Mouse (Mus musculus) central nervous system, embryonic 18 days (tissue): ENCODE results near the gene Cav2. TPM values are rescaled to one million over a fixed set of nuclear protein-coding genes. Genes with fewer than 3 reads are reported as not detected.

Experiments used
- polyA plus RNA-seq: library from polyadenylated mRNA; depleted of rRNA; stranded (reverse); fragments of >200 nt; gene quantifications from 2 replicates; pipeline ENCODE4 v1.2.3, GENCODE M21; 2012; rRNA removed

Cav2 gene
- polyA plus RNA-seq, result 12.3 and 12.5 TPM in 2 replicates

DNA sequence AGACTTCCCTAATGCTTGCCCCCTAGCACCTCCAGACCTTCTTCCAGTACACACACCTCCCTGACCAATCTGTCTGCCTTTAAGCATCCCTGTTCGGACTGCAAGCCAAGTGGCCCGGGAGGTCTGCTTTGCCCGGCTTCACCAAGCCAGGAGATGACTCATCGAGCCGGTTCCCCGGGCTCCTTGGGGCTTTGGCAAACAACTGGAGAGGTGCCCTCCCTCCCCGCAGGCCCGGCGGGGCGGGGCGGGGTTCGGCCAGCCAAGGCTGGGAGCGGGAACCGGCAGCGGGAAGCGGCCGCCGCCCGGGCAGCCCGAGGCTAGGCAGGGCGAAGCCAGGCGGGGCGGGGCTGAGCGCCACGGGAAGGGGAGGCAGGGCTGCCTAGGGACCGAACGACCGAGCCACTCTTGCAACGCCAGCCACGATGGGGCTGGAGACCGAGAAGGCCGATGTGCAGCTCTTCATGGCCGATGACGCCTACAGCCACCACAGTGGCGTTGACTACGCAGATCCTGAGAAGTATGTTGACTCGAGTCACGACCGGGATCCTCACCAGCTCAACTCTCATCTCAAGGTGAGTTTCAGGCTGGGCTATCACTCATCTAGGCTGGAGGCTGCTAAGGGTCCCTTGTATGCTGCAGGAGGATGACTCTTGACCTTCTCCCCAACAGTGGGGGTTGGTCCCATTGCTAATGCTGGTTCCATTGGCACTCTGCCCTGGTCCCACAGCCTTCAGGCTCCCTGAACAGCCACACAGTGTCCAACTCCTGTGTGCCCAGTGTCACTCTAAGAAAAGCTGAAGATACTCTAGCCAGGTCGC lies at the start of gene Cav2:
TSS of gene Cav2 (plus strand) at position 247 of the 818 bp plus-strand sequence.

DNA sequence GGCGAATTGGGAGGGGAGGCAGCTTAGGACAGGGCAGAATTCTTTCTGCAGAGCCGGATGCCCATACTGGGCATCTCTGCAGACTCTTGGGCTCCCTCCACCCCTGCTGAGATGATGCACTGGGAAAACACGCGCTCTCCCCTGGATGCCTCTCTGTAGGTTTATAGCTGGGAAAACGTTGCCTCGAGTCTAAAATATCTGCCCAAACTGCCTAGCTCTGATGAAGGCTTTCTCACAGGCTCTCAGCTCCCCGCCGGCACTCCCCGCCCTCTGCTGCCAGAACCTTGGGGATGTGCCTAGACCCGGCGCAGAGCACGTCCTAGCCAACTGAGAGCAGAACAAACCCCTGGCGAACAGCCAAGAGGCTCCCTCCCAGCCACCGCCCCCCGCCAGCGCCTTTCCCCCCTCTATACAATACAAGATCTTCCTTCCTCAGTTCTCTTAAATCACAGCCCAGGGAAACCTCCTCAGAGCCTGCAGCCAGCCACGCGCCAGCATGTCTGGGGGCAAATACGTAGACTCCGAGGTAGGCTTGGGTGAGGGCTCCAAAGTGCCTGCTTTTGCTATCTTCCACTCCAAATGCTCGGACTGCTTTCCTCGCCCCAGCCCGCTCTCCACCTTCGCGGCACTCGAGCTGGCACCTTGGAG lies 25.1 kb downstream of the Cav2 start, which contains the start of gene Cav1:
TSS of gene Cav1 (plus strand) at position 382 of the 648 bp plus-strand sequence.

Other genes with a start within 250 kb of the Cav2 start
- 37.2 and 38.9 TPM in 2 replicates for gene Tes, start 216.0 kb upstream of the Cav2 start, polyA plus RNA-seq
- gene Cav1, start 25.1 kb downstream of the Cav2 start, polyA plus RNA-seq, result 36.9 and 50.4 TPM in 2 replicates
- gene Met, start 182.6 kb downstream of the Cav2 start, polyA plus RNA-seq, result 7.2 and 8.1 TPM in 2 replicates